Mouse (Mus musculus): Measurements from ENCODE around the gene Rhoc. TPM values are rescaled to one million over a fixed set of nuclear protein-coding genes. Genes with fewer than 3 reads are reported as not detected.

Rhoc gene
- polyA plus RNA-seq, 1 experiment from 2014 or later, result 59.6 TPM

- Histone ChIP-seq H3K27ac (no peak within 1 kb of the TSS), H3K4me1 (replicated peaks; ENCODE audit: control insufficient read depth, insufficient read depth, low read length) (peaks cover 14% of the 10 kb centered on the region), H3K27me3 (ENCODE audit: control insufficient read depth, insufficient read depth, low read length) (peaks cover 96% of the 10 kb centered on the region), H3K9me3 (ENCODE audit: control insufficient read depth, low read length) (no peaks in the 10 kb centered on the region), H3K36me3 (replicated peaks; ENCODE audit: control insufficient read depth, insufficient read depth) (no peaks in the 10 kb centered on the region), H3K9ac (peak within 1 kb of the TSS; percentile 41), H3K4me3 (replicated peaks; ENCODE audit: low read length) (peak within 1 kb of the TSS; percentile 33), H3K4me2 (replicated peaks) (peak within 1 kb of the TSS; percentile 63)
- WGBS, result under 1% methylated on average over 56 of the region's 56 CpGs
- ATAC-seq (ENCODE audit: low FRiP score) (0 out of 2 replicates have a peak, but pooled peaks have one; percentile 34), DNase-seq (ENCODE audit: low spot score) (no peak)
These were observed 7.4 kb upstream of the Rhoc start, which contains the start of gene Ppm1j for GRCm38 (mm10) chr3:104780561-104781420. Gene Ppm1j, plus strand, starts transcription at chr3:104781056.

- peak within 1 kb of the TSS; percentile 63 for H3K4me2 ChIP-seq (replicated peaks)
- peaks cover 14% of the 10 kb centered on the region for H3K4me1 ChIP-seq (replicated peaks; ENCODE audit: control insufficient read depth, insufficient read depth, low read length)
- ATAC-seq (ENCODE audit: low FRiP score) (no peak), DNase-seq (ENCODE audit: low spot score) (no peak)
- WGBS, result 0% methylated on average over 26 of the region's 26 CpGs
- no peaks in the 10 kb centered on the region for H3K36me3 ChIP-seq (replicated peaks; ENCODE audit: control insufficient read depth, insufficient read depth)
- peak within 1 kb of the TSS; percentile 41 for H3K9ac ChIP-seq
- peak within 1 kb of the TSS; percentile 33 for H3K4me3 ChIP-seq (replicated peaks; ENCODE audit: low read length)
- H3K9me3 ChIP-seq (ENCODE audit: control insufficient read depth, low read length), result no peaks in the 10 kb centered on the region
- H3K27me3 ChIP-seq (ENCODE audit: control insufficient read depth, insufficient read depth, low read length), result peaks cover 89% of the 10 kb centered on the region
- H3K27ac ChIP-seq, result no peak within 1 kb of the TSS
These were observed 6.7 kb upstream of the Rhoc start, which contains the start of gene Fam19a3 for GRCm38 (mm10) chr3:104781471-104781903. Gene Fam19a3, minus strand, starts transcription at chr3:104781840.

- peaks cover 82% of the 10 kb centered on the region for H3K27me3 ChIP-seq (ENCODE audit: control insufficient read depth, insufficient read depth, low read length)
- no peak for DNase-seq (ENCODE audit: low spot score)
- no peak overlapping the region for H3K27ac ChIP-seq
- H3K9me3 ChIP-seq (ENCODE audit: control insufficient read depth, low read length), result no peaks in the 10 kb centered on the region
- no peak overlapping the region for H3K9ac ChIP-seq
- H3K4me1 ChIP-seq (replicated peaks; ENCODE audit: control insufficient read depth, insufficient read depth, low read length), result peaks cover 14% of the 10 kb centered on the region
- no peaks in the 10 kb centered on the region for H3K36me3 ChIP-seq (replicated peaks; ENCODE audit: control insufficient read depth, insufficient read depth)
- ATAC-seq (ENCODE audit: low FRiP score), result no peak
- H3K4me3 ChIP-seq (replicated peaks; ENCODE audit: low read length), result no peak overlapping the region
- peak overlapping the region; percentile 63; the same call in 1 of the 2 replicates for H3K4me2 ChIP-seq (replicated peaks)
- 11% methylated on average over 12 of the region's 12 CpGs for WGBS
These were observed 6.0 kb upstream of the Rhoc start for GRCm38 (mm10) chr3:104782061-104782681.

GRCm38 (mm10) chr3:104783971-104784500 lies 4.1 kb upstream of the Rhoc start:
- Histone ChIP-seq H3K4me2 (replicated peaks) (no peak overlapping the region), H3K27me3 (ENCODE audit: control insufficient read depth, insufficient read depth, low read length) (peaks cover 63% of the 10 kb centered on the region), H3K4me1 (replicated peaks; ENCODE audit: control insufficient read depth, insufficient read depth, low read length) (peaks cover 22% of the 10 kb centered on the region), H3K9ac (no peak overlapping the region), H3K36me3 (replicated peaks; ENCODE audit: control insufficient read depth, insufficient read depth) (no peaks in the 10 kb centered on the region), H3K4me3 (replicated peaks; ENCODE audit: low read length) (no peak overlapping the region), H3K9me3 (ENCODE audit: control insufficient read depth, low read length) (no peaks in the 10 kb centered on the region), H3K27ac (no peak overlapping the region)
- no peak for ATAC-seq (ENCODE audit: low FRiP score)
- DNase-seq (ENCODE audit: low spot score), result no peak
- WGBS, result 34% methylated on average over 14 of the region's 14 CpGs

- H3K36me3 ChIP-seq (replicated peaks; ENCODE audit: control insufficient read depth, insufficient read depth), result no peaks in the 10 kb centered on the region
- H3K9ac ChIP-seq, result no peak overlapping the region
- DNase-seq (ENCODE audit: low spot score) (no peak), ATAC-seq (ENCODE audit: low FRiP score) (no peak)
- H3K4me2 ChIP-seq (replicated peaks), result no peak overlapping the region
- H3K27ac ChIP-seq, result no peak overlapping the region
- peaks cover 27% of the 10 kb centered on the region for H3K4me1 ChIP-seq (replicated peaks; ENCODE audit: control insufficient read depth, insufficient read depth, low read length)
- H3K9me3 ChIP-seq (ENCODE audit: control insufficient read depth, low read length), result no peaks in the 10 kb centered on the region
- no peak overlapping the region for H3K4me3 ChIP-seq (replicated peaks; ENCODE audit: low read length)
- 95% methylated on average over 6 of the region's 6 CpGs for WGBS
- peaks cover 56% of the 10 kb centered on the region for H3K27me3 ChIP-seq (ENCODE audit: control insufficient read depth, insufficient read depth, low read length)
These were observed 2.9 kb upstream of the Rhoc start for GRCm38 (mm10) chr3:104785284-104785683.

- Histone ChIP-seq H3K4me1 (replicated peaks; ENCODE audit: control insufficient read depth, insufficient read depth, low read length) (0 out of 2 replicates have a peak, but pooled peaks cover 17% of the 10 kb centered on the region), H3K4me3 (replicated peaks; ENCODE audit: low read length) (peak overlapping the region; percentile 52), H3K27me3 (ENCODE audit: control insufficient read depth, insufficient read depth, low read length) (peaks cover 21% of the 10 kb centered on the region), H3K9ac (peak overlapping the region; percentile 54), H3K27ac (peak overlapping the region; percentile 47; the same call in 1 of the 2 replicates), H3K9me3 (ENCODE audit: control insufficient read depth, low read length) (no peaks in the 10 kb centered on the region), H3K36me3 (replicated peaks; ENCODE audit: control insufficient read depth, insufficient read depth) (no peaks in the 10 kb centered on the region), H3K4me2 (replicated peaks) (peak overlapping the region; percentile 94)
- ATAC-seq (ENCODE audit: low FRiP score) (peak; percentile 84), DNase-seq (ENCODE audit: low spot score) (peak; percentile 69)
- WGBS, result 1% methylated on average over 43 of the region's 52 CpGs
These were observed 561 bp downstream of the Rhoc start for GRCm38 (mm10) chr3:104788561-104789311.

GRCm38 (mm10) chr3:104789312-104789605 lies 1.1 kb downstream of the Rhoc start:
- 2% methylated on average over 10 of the region's 10 CpGs for WGBS
- peak overlapping the region; percentile 52 for H3K4me3 ChIP-seq (replicated peaks; ENCODE audit: low read length)
- no peak overlapping the region for H3K27ac ChIP-seq
- 0 out of 2 replicates have a peak, but pooled peaks cover 17% of the 10 kb centered on the region for H3K4me1 ChIP-seq (replicated peaks; ENCODE audit: control insufficient read depth, insufficient read depth, low read length)
- peaks cover 16% of the 10 kb centered on the region for H3K27me3 ChIP-seq (ENCODE audit: control insufficient read depth, insufficient read depth, low read length)
- no peaks in the 10 kb centered on the region for H3K36me3 ChIP-seq (replicated peaks; ENCODE audit: control insufficient read depth, insufficient read depth)
- H3K9me3 ChIP-seq (ENCODE audit: control insufficient read depth, low read length), result no peaks in the 10 kb centered on the region
- no peak; the same call in 1 of the 2 replicates for ATAC-seq (ENCODE audit: low FRiP score)
- peak overlapping the region; percentile 94 for H3K4me2 ChIP-seq (replicated peaks)
- no peak for DNase-seq (ENCODE audit: low spot score)
- peak overlapping the region; percentile 54 for H3K9ac ChIP-seq

- no peak for ATAC-seq (ENCODE audit: low FRiP score)
- Histone ChIP-seq H3K4me3 (replicated peaks; ENCODE audit: low read length) (peak overlapping the region; percentile 52), H3K27me3 (ENCODE audit: control insufficient read depth, insufficient read depth, low read length) (peaks cover 11% of the 10 kb centered on the region; the same call in 1 of the 2 replicates), H3K9me3 (ENCODE audit: control insufficient read depth, low read length) (no peaks in the 10 kb centered on the region), H3K36me3 (replicated peaks; ENCODE audit: control insufficient read depth, insufficient read depth) (no peaks in the 10 kb centered on the region), H3K4me1 (replicated peaks; ENCODE audit: control insufficient read depth, insufficient read depth, low read length) (peaks cover 17% of the 10 kb centered on the region; the same call in 1 of the 2 replicates), H3K9ac (peak overlapping the region; percentile 39; the same call in 1 of the 2 replicates), H3K27ac (no peak overlapping the region), H3K4me2 (replicated peaks) (peak overlapping the region; percentile 94)
- DNase-seq (ENCODE audit: low spot score), result no peak
- WGBS, result 33% methylated on average over 13 of the region's 13 CpGs
These were observed 1.6 kb downstream of the Rhoc start for GRCm38 (mm10) chr3:104789822-104790221.
